Mouse (Mus musculus): ENCODE data around the gene Abhd14b. TPM values are rescaled to one million over a fixed set of nuclear protein-coding genes. Genes with fewer than 3 reads are reported as not detected.

Gene Abhd14b
- polyA plus RNA-seq, 1 experiment: 14.6 TPM

- DNase-seq (ENCODE audit: low read depth in 1 of 2, low spot score in 2 of 2): no peak
- H3K4me3 ChIP-seq (ENCODE audit: extremely low read depth, insufficient read depth, insufficient read length): no peak overlapping the region
- H3K27me3 ChIP-seq (ENCODE audit: control insufficient read depth, insufficient read depth, low read length): peaks cover 3% of the 10 kb centered on the region; the same call in 1 of the 2 replicates
- WGBS: 35% methylated on average over 9 of the region's 9 CpGs
- H3K36me3 ChIP-seq (ENCODE audit: control insufficient read depth, insufficient read depth, low read length): peaks cover 3% of the 10 kb centered on the region; the same call in 1 of the 2 replicates
- H3K4me1 ChIP-seq (ENCODE audit: control insufficient read depth, insufficient read depth, insufficient read length): peaks cover 12% of the 10 kb centered on the region
- no peak overlapping the region for H3K27ac ChIP-seq (ENCODE audit: insufficient read depth, low read length)
- TF ChIP-seq POLR2A (IDR thresholded peaks at IDR 0.05; ENCODE audit: low read depth, low read length) (no peak), CTCF (IDR thresholded peaks at IDR 0.05; ENCODE audit: extremely low read depth, insufficient read depth, insufficient read length, insufficient replicate concordance) (no peak)
Measured at GRCm38 (mm10) chr9:106469776-106470175, 22.5 kb downstream of the Abhd14b start.

- Histone ChIP-seq H3K4me1 (ENCODE audit: control insufficient read depth, insufficient read depth, insufficient read length) (peaks cover 4% of the 10 kb centered on the region; the same call in 1 of the 2 replicates), H3K4me3 (ENCODE audit: extremely low read depth, insufficient read depth, insufficient read length) (no peak overlapping the region)
- TF ChIP-seq CTCF (IDR thresholded peaks at IDR 0.05; ENCODE audit: extremely low read depth, insufficient read depth, insufficient read length, insufficient replicate concordance): no peak
- no peak for TF ChIP-seq POLR2A (IDR thresholded peaks at IDR 0.05; ENCODE audit: low read depth, low read length)
Measured at GRCm38 (mm10) chr9:106470991-106471750, 23.9 kb downstream of the Abhd14b start.

GRCm38 (mm10) chr9:106471892-106472291 is 24.6 kb downstream of the Abhd14b start:
- Histone ChIP-seq H3K36me3 (ENCODE audit: control insufficient read depth, insufficient read depth, low read length) (peaks cover 3% of the 10 kb centered on the region; the same call in 1 of the 2 replicates), H3K4me1 (ENCODE audit: control insufficient read depth, insufficient read depth, insufficient read length) (peaks cover 8% of the 10 kb centered on the region; the same call in 1 of the 2 replicates), H3K27ac (ENCODE audit: insufficient read depth, low read length) (no peak overlapping the region; the same call in 1 of the 2 replicates), H3K27me3 (ENCODE audit: control insufficient read depth, insufficient read depth, low read length) (no peaks in the 10 kb centered on the region), H3K4me3 (ENCODE audit: extremely low read depth, insufficient read depth, insufficient read length) (no peak overlapping the region)
- TF ChIP-seq POLR2A (IDR thresholded peaks at IDR 0.05; ENCODE audit: low read depth, low read length) (no peak), CTCF (IDR thresholded peaks at IDR 0.05; ENCODE audit: extremely low read depth, insufficient read depth, insufficient read length, insufficient replicate concordance) (no peak)
- DNase-seq (ENCODE audit: low read depth in 1 of 2, low spot score in 2 of 2): no peak
- 94% methylated on average over 5 of the region's 5 CpGs for WGBS

More at GRCm38 (mm10) chr9:106470991-106471750, 23.9 kb downstream of the Abhd14b start:
- Histone ChIP-seq H3K27ac (ENCODE audit: insufficient read depth, low read length) (no peak overlapping the region; the same call in 1 of the 2 replicates), H3K36me3 (ENCODE audit: control insufficient read depth, insufficient read depth, low read length) (peaks cover 3% of the 10 kb centered on the region; the same call in 1 of the 2 replicates), H3K27me3 (ENCODE audit: control insufficient read depth, insufficient read depth, low read length) (no peaks in the 10 kb centered on the region)
- DNase-seq (ENCODE audit: low read depth in 1 of 2, low spot score in 2 of 2): no peak
- WGBS: 89% methylated on average over 14 of the region's 14 CpGs

- TF ChIP-seq POLR2A (IDR thresholded peaks at IDR 0.05; ENCODE audit: low read depth, low read length) (no peak), CTCF (IDR thresholded peaks at IDR 0.05; ENCODE audit: extremely low read depth, insufficient read depth, insufficient read length, insufficient replicate concordance) (no peak)
- Histone ChIP-seq H3K27me3 (ENCODE audit: control insufficient read depth, insufficient read depth, low read length) (no peaks in the 10 kb centered on the region), H3K36me3 (ENCODE audit: control insufficient read depth, insufficient read depth, low read length) (peaks cover 3% of the 10 kb centered on the region; the same call in 1 of the 2 replicates), H3K4me1 (ENCODE audit: control insufficient read depth, insufficient read depth, insufficient read length) (peaks cover 8% of the 10 kb centered on the region; the same call in 1 of the 2 replicates), H3K27ac (ENCODE audit: insufficient read depth, low read length) (no peak overlapping the region), H3K4me3 (ENCODE audit: extremely low read depth, insufficient read depth, insufficient read length) (no peak overlapping the region)
- DNase-seq (ENCODE audit: low read depth in 1 of 2, low spot score in 2 of 2): no peak
- 86% methylated on average over 4 of the region's 4 CpGs for WGBS
Measured at GRCm38 (mm10) chr9:106472321-106472720, 25.1 kb downstream of the Abhd14b start.

- 94% methylated on average over 16 of the region's 16 CpGs for WGBS
- Histone ChIP-seq H3K36me3 (ENCODE audit: control insufficient read depth, insufficient read depth, low read length) (peaks cover 3% of the 10 kb centered on the region; the same call in 1 of the 2 replicates), H3K27ac (ENCODE audit: insufficient read depth, low read length) (no peak overlapping the region), H3K4me3 (ENCODE audit: extremely low read depth, insufficient read depth, insufficient read length) (no peak overlapping the region), H3K27me3 (ENCODE audit: control insufficient read depth, insufficient read depth, low read length) (no peaks in the 10 kb centered on the region), H3K4me1 (ENCODE audit: control insufficient read depth, insufficient read depth, insufficient read length) (peaks cover 15% of the 10 kb centered on the region; the same call in 1 of the 2 replicates)
- no peak for TF ChIP-seq CTCF (IDR thresholded peaks at IDR 0.05; ENCODE audit: extremely low read depth, insufficient read depth, insufficient read length, insufficient replicate concordance)
- no peak for TF ChIP-seq POLR2A (IDR thresholded peaks at IDR 0.05; ENCODE audit: low read depth, low read length)
- DNase-seq (ENCODE audit: low read depth in 1 of 2, low spot score in 2 of 2): no peak
Measured at GRCm38 (mm10) chr9:106473081-106473752, 26.0 kb downstream of the Abhd14b start.

- DNase-seq (ENCODE audit: low read depth in 1 of 2, low spot score in 2 of 2): no peak
- Histone ChIP-seq H3K4me3 (ENCODE audit: extremely low read depth, insufficient read depth, insufficient read length) (no peak overlapping the region), H3K36me3 (ENCODE audit: control insufficient read depth, insufficient read depth, low read length) (peaks cover 3% of the 10 kb centered on the region; the same call in 1 of the 2 replicates), H3K27me3 (ENCODE audit: control insufficient read depth, insufficient read depth, low read length) (no peaks in the 10 kb centered on the region), H3K4me1 (ENCODE audit: control insufficient read depth, insufficient read depth, insufficient read length) (peaks cover 15% of the 10 kb centered on the region; the same call in 1 of the 2 replicates), H3K27ac (ENCODE audit: insufficient read depth, low read length) (no peak overlapping the region)
- 94% methylated on average over 5 of the region's 5 CpGs for WGBS
- TF ChIP-seq POLR2A (IDR thresholded peaks at IDR 0.05; ENCODE audit: low read depth, low read length) (no peak), CTCF (IDR thresholded peaks at IDR 0.05; ENCODE audit: extremely low read depth, insufficient read depth, insufficient read length, insufficient replicate concordance) (no peak)
Measured at GRCm38 (mm10) chr9:106473753-106474105, 26.5 kb downstream of the Abhd14b start.
